Mouse (Mus musculus): ENCODE results near the gene Tmem176a. TPM values are rescaled to one million over a fixed set of nuclear protein-coding genes. Genes with fewer than 3 reads are reported as not detected.

Gene Tmem176a
- polyA plus RNA-seq, 1 experiment from 2014 or later = 144 TPM

- 79% methylated on average over 4 of the region's 4 CpGs for WGBS
- Histone ChIP-seq H3K36me3 (peaks cover 19% of the 10 kb centered on the region), H3K27me3 (replicated peaks) (no peaks in the 10 kb centered on the region), H3K9me3 (no peaks in the 10 kb centered on the region), H3K9ac (no peak overlapping the region), H3K4me1 (peaks cover 9% of the 10 kb centered on the region; the same call in 1 of the 2 replicates), H3K27ac (no peak overlapping the region), H3K4me3 (replicated peaks) (no peak overlapping the region), H3K4me2 (no peak overlapping the region)
- ATAC-seq (ENCODE audit: insufficient read depth, low FRiP score, low read depth) = no peak
Measured at GRCm38 (mm10) chr6:48845086-48845485, 4.4 kb downstream of the Tmem176a start.

- Histone ChIP-seq H3K4me3 (replicated peaks) (peak overlapping the region; percentile 41), H3K9ac (no peak overlapping the region), H3K27me3 (replicated peaks) (no peaks in the 10 kb centered on the region), H3K4me2 (peak overlapping the region; percentile 65), H3K9me3 (no peaks in the 10 kb centered on the region), H3K27ac (peak overlapping the region; percentile 89), H3K4me1 (no peaks in the 10 kb centered on the region), H3K36me3 (no peaks in the 10 kb centered on the region)
- WGBS = under 1% methylated on average over 29 of the region's 29 CpGs
- peak; percentile 50; the same call in 1 of the 2 replicates for ATAC-seq (ENCODE audit: insufficient read depth, low FRiP score, low read depth)
Measured at GRCm38 (mm10) chr6:48851820-48852491, 11.2 kb downstream of the Tmem176a start.

- 99% methylated on average over 2 of the region's 2 CpGs for WGBS
- Histone ChIP-seq H3K9me3 (no peaks in the 10 kb centered on the region), H3K9ac (no peak overlapping the region), H3K4me2 (no peak overlapping the region), H3K27ac (no peak overlapping the region), H3K4me3 (replicated peaks) (no peak overlapping the region), H3K27me3 (replicated peaks) (no peaks in the 10 kb centered on the region), H3K36me3 (no peaks in the 10 kb centered on the region), H3K4me1 (peaks cover 2% of the 10 kb centered on the region; the same call in 1 of the 2 replicates)
- no peak for ATAC-seq (ENCODE audit: insufficient read depth, low FRiP score, low read depth)
Measured at GRCm38 (mm10) chr6:48854155-48854554, 13.4 kb downstream of the Tmem176a start.

GRCm38 (mm10) chr6:48857613-48858302 lies 17.0 kb downstream of the Tmem176a start:
- H3K9ac ChIP-seq = no peak overlapping the region
- no peaks in the 10 kb centered on the region for H3K27me3 ChIP-seq (replicated peaks)
- no peak overlapping the region for H3K4me2 ChIP-seq
- H3K36me3 ChIP-seq = no peaks in the 10 kb centered on the region
- no peak for ATAC-seq (ENCODE audit: insufficient read depth, low FRiP score, low read depth)
- no peaks in the 10 kb centered on the region for H3K9me3 ChIP-seq
- H3K4me1 ChIP-seq = peaks cover 2% of the 10 kb centered on the region; the same call in 1 of the 2 replicates
- no peak overlapping the region for H3K27ac ChIP-seq
- 41% methylated on average over 8 of the region's 8 CpGs for WGBS
- no peak overlapping the region for H3K4me3 ChIP-seq (replicated peaks)

- Histone ChIP-seq H3K36me3 (no peaks in the 10 kb centered on the region), H3K4me3 (replicated peaks) (peak overlapping the region; percentile 26), H3K27me3 (replicated peaks) (no peaks in the 10 kb centered on the region), H3K4me2 (peak overlapping the region; percentile 52), H3K4me1 (peaks cover 2% of the 10 kb centered on the region; the same call in 1 of the 2 replicates), H3K9ac (no peak overlapping the region), H3K9me3 (no peaks in the 10 kb centered on the region), H3K27ac (no peak overlapping the region)
- peak; percentile 42; the same call in 1 of the 2 replicates for ATAC-seq (ENCODE audit: insufficient read depth, low FRiP score, low read depth)
- 11% methylated on average over 23 of the region's 23 CpGs for WGBS
Measured at GRCm38 (mm10) chr6:48860130-48860815, 19.6 kb downstream of the Tmem176a start.

- no peak overlapping the region for H3K9ac ChIP-seq
- H3K9me3 ChIP-seq = no peaks in the 10 kb centered on the region
- no peak for ATAC-seq (ENCODE audit: insufficient read depth, low FRiP score, low read depth)
- H3K36me3 ChIP-seq = no peaks in the 10 kb centered on the region
- H3K4me3 ChIP-seq (replicated peaks) = no peak overlapping the region
- no peaks in the 10 kb centered on the region for H3K27me3 ChIP-seq (replicated peaks)
- no peak overlapping the region for H3K27ac ChIP-seq
- 92% methylated on average over 1 of the region's 1 CpGs for WGBS
- H3K4me2 ChIP-seq = no peak overlapping the region
- H3K4me1 ChIP-seq = peaks cover 2% of the 10 kb centered on the region; the same call in 1 of the 2 replicates
Measured at GRCm38 (mm10) chr6:48860851-48861250, 20.1 kb downstream of the Tmem176a start.

GRCm38 (mm10) chr6:48861616-48862280 lies 21.0 kb downstream of the Tmem176a start:
- Histone ChIP-seq H3K4me1 (peaks cover 2% of the 10 kb centered on the region; the same call in 1 of the 2 replicates), H3K9me3 (no peaks in the 10 kb centered on the region), H3K27ac (no peak overlapping the region), H3K27me3 (replicated peaks) (no peaks in the 10 kb centered on the region), H3K4me2 (no peak overlapping the region), H3K36me3 (no peaks in the 10 kb centered on the region), H3K9ac (no peak overlapping the region), H3K4me3 (replicated peaks) (no peak overlapping the region)
- no peak for ATAC-seq (ENCODE audit: insufficient read depth, low FRiP score, low read depth)
- WGBS = 78% methylated on average over 12 of the region's 12 CpGs

GRCm38 (mm10) chr6:48862816-48863215 lies 22.1 kb downstream of the Tmem176a start:
- Histone ChIP-seq H3K9ac (no peak overlapping the region), H3K27me3 (replicated peaks) (no peaks in the 10 kb centered on the region), H3K27ac (no peak overlapping the region), H3K9me3 (no peaks in the 10 kb centered on the region), H3K36me3 (no peaks in the 10 kb centered on the region), H3K4me1 (peaks cover 2% of the 10 kb centered on the region; the same call in 1 of the 2 replicates), H3K4me3 (replicated peaks) (no peak overlapping the region), H3K4me2 (no peak overlapping the region)
- 75% methylated on average over 4 of the region's 4 CpGs for WGBS
- ATAC-seq (ENCODE audit: insufficient read depth, low FRiP score, low read depth) = no peak

GRCm38 (mm10) chr6:48863488-48863887 lies 22.8 kb downstream of the Tmem176a start:
- 82% methylated on average over 7 of the region's 7 CpGs for WGBS

GRCm38 (mm10) chr6:48864181-48864580 lies 23.5 kb downstream of the Tmem176a start:
- no peak overlapping the region for H3K4me3 ChIP-seq (replicated peaks)
- H3K9ac ChIP-seq = no peak overlapping the region
- no peaks in the 10 kb centered on the region for H3K36me3 ChIP-seq
- 53% methylated on average over 3 of the region's 3 CpGs for WGBS
- H3K27me3 ChIP-seq (replicated peaks) = no peaks in the 10 kb centered on the region
- no peaks in the 10 kb centered on the region for H3K4me1 ChIP-seq
- H3K27ac ChIP-seq = no peak overlapping the region
- no peak overlapping the region for H3K4me2 ChIP-seq
- ATAC-seq (ENCODE audit: insufficient read depth, low FRiP score, low read depth) = no peak
- no peaks in the 10 kb centered on the region for H3K9me3 ChIP-seq

More at GRCm38 (mm10) chr6:48863488-48863887, 22.8 kb downstream of the Tmem176a start:
- Histone ChIP-seq H3K9ac (no peak overlapping the region), H3K27me3 (replicated peaks) (no peaks in the 10 kb centered on the region), H3K9me3 (no peaks in the 10 kb centered on the region), H3K4me3 (replicated peaks) (no peak overlapping the region), H3K4me2 (no peak overlapping the region), H3K4me1 (no peaks in the 10 kb centered on the region), H3K27ac (no peak overlapping the region), H3K36me3 (no peaks in the 10 kb centered on the region)
- ATAC-seq (ENCODE audit: insufficient read depth, low FRiP score, low read depth) = no peak

- ATAC-seq (ENCODE audit: insufficient read depth, low FRiP score, low read depth) = no peak
- 43% methylated on average over 3 of the region's 3 CpGs for WGBS
- H3K4me2 ChIP-seq = no peak overlapping the region
Measured at GRCm38 (mm10) chr6:48864723-48865122, 24.0 kb downstream of the Tmem176a start.

More at GRCm38 (mm10) chr6:48864723-48865122, 24.0 kb downstream of the Tmem176a start:
- Histone ChIP-seq H3K4me1 (no peaks in the 10 kb centered on the region), H3K27me3 (replicated peaks) (no peaks in the 10 kb centered on the region), H3K9me3 (no peaks in the 10 kb centered on the region), H3K4me3 (replicated peaks) (no peak overlapping the region), H3K9ac (no peak overlapping the region), H3K36me3 (no peaks in the 10 kb centered on the region), H3K27ac (no peak overlapping the region)

Measured in stomach, embryonic 15.5 days (tissue).